Mouse (Mus musculus): ENCODE data around the gene Jpt2. TPM values are rescaled to one million over a fixed set of nuclear protein-coding genes. Genes with fewer than 3 reads are reported as not detected.

Jpt2 gene
- total RNA-seq, 2 experiments from 2014 or later = 3.9 to 5.9 TPM

GRCm38 (mm10) chr17:24913984-24914383, 46.5 kb downstream of the Jpt2 start:
- DNase-seq (ENCODE audit: low spot score) = no peak

GRCm38 (mm10) chr17:24907591-24907990, 52.9 kb downstream of the Jpt2 start:
- DNase-seq (ENCODE audit: low spot score) = no peak

GRCm38 (mm10) chr17:24903767-24904166, 56.7 kb downstream of the Jpt2 start:
- no peak for DNase-seq (ENCODE audit: low spot score)

- no peak for DNase-seq (ENCODE audit: low spot score)
Observed at GRCm38 (mm10) chr17:24902671-24903474, 57.6 kb downstream of the Jpt2 start.

GRCm38 (mm10) chr17:24902124-24902523, 58.4 kb downstream of the Jpt2 start:
- no peak for DNase-seq (ENCODE audit: low spot score)

GRCm38 (mm10) chr17:24900014-24900413, 60.5 kb downstream of the Jpt2 start:
- DNase-seq (ENCODE audit: low spot score) = no peak

- DNase-seq (ENCODE audit: low spot score) = no peak
Observed at GRCm38 (mm10) chr17:24899153-24899552, 61.3 kb downstream of the Jpt2 start.

- no peak for DNase-seq (ENCODE audit: low spot score)
Observed at GRCm38 (mm10) chr17:24898041-24898854, 62.2 kb downstream of the Jpt2 start.

- DNase-seq (ENCODE audit: low spot score) = no peak
Observed at GRCm38 (mm10) chr17:24897600-24897999, 62.9 kb downstream of the Jpt2 start.

GRCm38 (mm10) chr17:24896993-24897269, 63.6 kb downstream of the Jpt2 start:
- DNase-seq (ENCODE audit: low spot score) = no peak

- peak; percentile 51 for DNase-seq (ENCODE audit: low spot score)
Observed at GRCm38 (mm10) chr17:24896241-24896992, 64.1 kb downstream of the Jpt2 start, which contains the start of gene Nme3. Gene Nme3, plus strand, starts transcription at chr17:24896500.

- DNase-seq (ENCODE audit: low spot score) = no peak
Observed at GRCm38 (mm10) chr17:24895571-24896240, 64.8 kb downstream of the Jpt2 start.

- peak; percentile 84 for DNase-seq (ENCODE audit: low spot score)
Observed at GRCm38 (mm10) chr17:24894995-24895547, 65.4 kb downstream of the Jpt2 start, which contains the start of the genes Eme2 and Mrps34. Gene Eme2, minus strand, starts transcription at chr17:24895087. Gene Mrps34, plus strand, starts transcription at chr17:24895116.

- DNase-seq (ENCODE audit: low spot score) = no peak
Observed at GRCm38 (mm10) chr17:24894061-24894994, 66.2 kb downstream of the Jpt2 start.

- DNase-seq (ENCODE audit: low spot score) = no peak
Observed at GRCm38 (mm10) chr17:24893276-24893675, 67.2 kb downstream of the Jpt2 start.

- no peak for DNase-seq (ENCODE audit: low spot score)
Observed at GRCm38 (mm10) chr17:24892785-24893184, 67.7 kb downstream of the Jpt2 start.

- DNase-seq (ENCODE audit: low spot score) = no peak
Observed at GRCm38 (mm10) chr17:24891321-24891720, 69.2 kb downstream of the Jpt2 start.

GRCm38 (mm10) chr17:24890151-24891092, 70.1 kb downstream of the Jpt2 start:
- no peak for DNase-seq (ENCODE audit: low spot score)

- DNase-seq (ENCODE audit: low spot score) = no peak
Observed at GRCm38 (mm10) chr17:24888862-24889261, 71.6 kb downstream of the Jpt2 start.
